Mouse (Mus musculus) lung, postnatal 0 days (tissue): ENCODE measurements at regions not wholly inside any gene's neighbourhood (a gene's known extent, or its start where the extent isn't known, plus 50 kb on each side); places are given as distances from the start of the nearest gene placed in this dataset.

ENCODE experiments used
- CTCF ChIP-seq: IDR thresholded peaks from 2 replicates; pipeline ENCODE4 v1.5.1; 2016; ENCODE audit warnings: antibody characterized with exemption, mild to moderate bottlenecking
- EP300 ChIP-seq: IDR thresholded peaks from 2 replicates; pipeline ENCODE4 v1.6.1; 2016; ENCODE audit warnings: antibody characterized with exemption, mild to moderate bottlenecking, control low read depth

GRCm38 (mm10) chr2:51762866-51763265, 135.6 kb downstream of the Tas2r134 start:
- TF ChIP-seq EP300: no peak
- no peak for TF ChIP-seq CTCF
